Mouse (Mus musculus) liver, adult 2 months (tissue): ENCODE measurements at regions not wholly inside any gene's neighbourhood (a gene's known extent, or its start where the extent isn't known, plus 50 kb on each side); places are given as distances from the start of the nearest gene placed in this dataset.

ENCODE experiments used
- DNase-seq: peaks from one replicate; pipeline ENCODE4 v3.0.0-alpha.2; 2011; ENCODE audit warnings: low read depth, low spot score; ENCODE audit errors: extremely low read depth
- H3K27ac ChIP-seq: fragments of 200-500 bp; replicated peaks from 2 replicates; pipeline ENCODE4 v1.5.1; 2012; ENCODE audit warnings: low read depth, mild to moderate bottlenecking, control low read depth, inconsistent platforms, low read length; ENCODE audit not compliant: insufficient read depth
- H3K27me3 ChIP-seq: fragments of 200-500 bp; 2 replicates; pipeline ENCODE4 v1.6.1; 2012; ENCODE audit warnings: mild to moderate bottlenecking, moderate library complexity, low read length, inconsistent platforms; ENCODE audit not compliant: control insufficient read depth, insufficient read depth
- H3K36me3 ChIP-seq: fragments of 200-500 bp; 2 replicates; pipeline ENCODE4 v1.6.1; 2012; ENCODE audit warnings: low read length, inconsistent platforms; ENCODE audit not compliant: control insufficient read depth, insufficient read depth
- H3K4me1 ChIP-seq: fragments of 200-500 bp; 2 replicates; pipeline ENCODE4 v1.6.1; 2011; ENCODE audit warnings: low read length; ENCODE audit not compliant: control insufficient read depth, insufficient read depth
- H3K4me3 ChIP-seq: fragments of 200-500 bp; 2 replicates; pipeline ENCODE4 v1.5.1; 2011; ENCODE audit warnings: low read depth, mild to moderate bottlenecking, control low read depth, low read length, moderate library complexity; ENCODE audit not compliant: insufficient read depth
- H3K79me2 ChIP-seq: fragments of 200-500 bp; 2 replicates; pipeline ENCODE4 v1.6.1; 2012; ENCODE audit warnings: inconsistent platforms, mild to moderate bottlenecking, low read length, moderate library complexity; ENCODE audit not compliant: control insufficient read depth, insufficient read depth
- H3K9ac ChIP-seq: fragments of 200-500 bp; 2 replicates; pipeline ENCODE4 v1.6.1; 2012; ENCODE audit warnings: low read depth, mild to moderate bottlenecking, control low read depth, inconsistent platforms, low read length
- CTCF ChIP-seq: fragments of 200-500 bp; IDR thresholded peaks from 2 replicates; pipeline ENCODE4 v1.5.1; 2011; ENCODE audit warnings: low read depth, low read length, control low read depth
- POLR2A ChIP-seq: fragments of 200-500 bp; IDR thresholded peaks from 2 replicates; pipeline ENCODE4 v1.6.1; 2011; ENCODE audit warnings: low read length, control low read depth; ENCODE audit not compliant: insufficient read depth; ENCODE audit errors: extremely low read depth
- WGBS: fragments of 180-500 bp; shearing (Covaris S2); methylation state at CpG from one replicate; pipeline ENCODE4 v1.1.7; 2018; 5-methylcytosine and 5-hydroxymethylcytosine counted together

DNA sequence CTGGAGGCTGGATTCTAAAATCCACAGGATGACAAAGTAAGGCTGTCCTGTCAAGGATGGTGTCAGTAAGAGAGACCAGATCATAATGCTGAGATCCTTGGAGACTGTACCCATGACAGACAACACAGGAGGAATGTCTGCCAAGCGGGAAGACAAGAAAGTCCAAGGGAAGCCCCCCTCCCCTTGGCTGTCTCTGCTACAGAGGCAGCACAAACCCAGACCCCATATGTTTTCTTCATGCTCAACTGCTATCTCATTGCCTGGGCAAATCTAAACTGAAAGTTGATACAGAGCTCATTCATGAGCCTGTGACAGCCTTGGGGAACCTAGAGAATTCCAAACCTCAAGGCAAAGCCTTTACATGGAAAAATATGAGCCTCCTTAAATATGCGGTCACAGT is 177.7 kb upstream of the Id4 start:
- no peaks in the 10 kb centered on the region for H3K27me3 ChIP-seq
- no peak overlapping the region for H3K27ac ChIP-seq
- H3K36me3 ChIP-seq, result no peaks in the 10 kb centered on the region
- no peak overlapping the region for H3K4me3 ChIP-seq
- H3K79me2 ChIP-seq, result no peaks in the 10 kb centered on the region
- no peak for DNase-seq
- H3K4me1 ChIP-seq, result no peaks in the 10 kb centered on the region
- WGBS, result 86% methylated on average over 2 of the region's 2 CpGs
- TF ChIP-seq CTCF (no peak), POLR2A (no peak)
- no peak overlapping the region for H3K9ac ChIP-seq

DNA sequence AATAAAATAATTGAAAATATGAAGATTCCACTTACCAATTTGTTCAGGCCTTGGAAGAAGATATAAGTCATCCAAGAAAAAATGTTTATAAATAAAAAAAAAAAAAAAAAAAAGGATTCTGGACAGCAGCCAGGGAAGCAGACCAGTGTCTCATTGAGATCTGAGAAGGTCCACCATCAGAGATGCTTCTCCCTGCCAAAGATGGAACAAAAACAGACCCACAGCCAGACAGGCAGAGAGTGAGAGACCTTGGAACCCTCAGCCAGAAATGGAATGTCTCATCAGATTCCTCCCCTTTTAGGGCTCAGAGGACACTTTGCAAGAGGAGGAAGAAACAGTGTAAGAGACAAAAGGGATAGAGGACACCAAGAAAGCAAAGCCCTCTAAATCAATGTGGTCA is 177.2 kb upstream of the Id4 start:
- DNase-seq, result no peak
- H3K4me3 ChIP-seq, result no peak overlapping the region
- TF ChIP-seq POLR2A, result no peak
- TF ChIP-seq CTCF, result no peak

DNA sequence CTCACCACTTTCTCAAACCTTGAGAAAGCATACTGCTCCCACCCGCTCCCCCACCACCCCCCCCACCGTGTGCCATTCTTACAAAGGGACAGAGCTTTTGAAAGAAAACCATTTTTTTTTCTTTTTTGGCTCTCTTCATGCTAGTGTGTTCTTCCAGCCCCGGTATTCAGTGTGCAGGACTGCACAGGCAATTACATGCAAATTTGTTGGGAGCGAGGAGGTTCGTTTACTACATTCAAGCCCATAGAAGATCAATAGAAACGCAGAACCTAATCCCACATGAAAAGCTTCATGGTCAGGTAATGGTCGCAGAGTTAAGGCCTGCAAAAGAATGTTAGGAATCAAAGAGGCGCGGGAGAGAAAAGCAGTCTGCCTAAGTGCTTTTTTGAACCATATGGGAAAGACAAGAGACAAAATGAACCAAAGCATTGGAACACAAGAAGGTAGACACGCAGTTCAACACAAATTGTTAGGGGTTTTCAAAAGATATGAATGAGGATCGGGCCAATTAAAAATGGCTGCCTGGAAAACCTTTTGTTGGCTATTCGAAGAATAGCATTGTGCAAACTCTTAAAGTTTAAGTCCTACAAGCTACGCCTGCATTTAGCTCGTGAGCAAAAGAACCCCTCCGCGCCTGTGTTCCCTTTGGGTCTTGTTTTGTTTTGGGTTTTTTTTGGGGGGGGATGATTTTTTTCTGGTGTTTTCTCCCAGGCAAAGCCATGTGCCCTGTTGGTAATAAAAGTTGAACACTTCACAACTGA is 166.6 kb upstream of the Id4 start:
- H3K79me2 ChIP-seq, result no peaks in the 10 kb centered on the region
- H3K27me3 ChIP-seq, result no peaks in the 10 kb centered on the region
- H3K36me3 ChIP-seq, result no peaks in the 10 kb centered on the region
- H3K4me3 ChIP-seq, result no peak overlapping the region
- H3K27ac ChIP-seq, result no peak overlapping the region
- no peak overlapping the region for H3K9ac ChIP-seq
- 89% methylated on average over 16 of the region's 16 CpGs for WGBS
- no peak for TF ChIP-seq CTCF
- no peak for TF ChIP-seq POLR2A
- no peak for DNase-seq
- no peaks in the 10 kb centered on the region for H3K4me1 ChIP-seq

More for the DNA sequence above, 177.2 kb upstream of the Id4 start:
- Histone ChIP-seq H3K27ac (no peak overlapping the region), H3K79me2 (no peaks in the 10 kb centered on the region), H3K27me3 (no peaks in the 10 kb centered on the region), H3K4me1 (no peaks in the 10 kb centered on the region), H3K9ac (no peak overlapping the region), H3K36me3 (no peaks in the 10 kb centered on the region)

DNA sequence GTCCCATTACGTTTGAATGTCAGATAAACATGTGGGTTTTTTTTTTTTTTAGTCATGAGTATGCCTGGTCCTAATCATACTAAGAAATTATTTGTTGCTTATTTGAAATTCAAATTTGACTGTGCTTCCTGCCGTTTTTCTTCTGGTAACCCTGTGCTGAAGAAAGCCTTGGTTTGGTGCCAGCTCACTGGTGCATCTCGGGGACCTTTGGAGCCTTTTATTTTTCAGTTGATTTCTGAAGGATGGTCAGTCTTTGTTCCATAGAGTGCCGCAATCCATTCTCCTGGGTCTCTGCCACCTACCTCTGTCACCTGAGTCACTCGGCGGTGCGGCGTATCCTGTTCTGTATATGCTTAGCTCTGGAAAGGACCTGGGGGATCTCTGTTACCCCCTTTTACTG is 158.9 kb upstream of the Id4 start:
- Histone ChIP-seq H3K27ac (no peak overlapping the region), H3K4me1 (no peaks in the 10 kb centered on the region), H3K27me3 (no peaks in the 10 kb centered on the region), H3K36me3 (no peaks in the 10 kb centered on the region), H3K4me3 (no peak overlapping the region), H3K79me2 (no peaks in the 10 kb centered on the region), H3K9ac (no peak overlapping the region)
- TF ChIP-seq CTCF (no peak), POLR2A (no peak)
- DNase-seq, result no peak
- 75% methylated on average over 8 of the region's 8 CpGs for WGBS

DNA sequence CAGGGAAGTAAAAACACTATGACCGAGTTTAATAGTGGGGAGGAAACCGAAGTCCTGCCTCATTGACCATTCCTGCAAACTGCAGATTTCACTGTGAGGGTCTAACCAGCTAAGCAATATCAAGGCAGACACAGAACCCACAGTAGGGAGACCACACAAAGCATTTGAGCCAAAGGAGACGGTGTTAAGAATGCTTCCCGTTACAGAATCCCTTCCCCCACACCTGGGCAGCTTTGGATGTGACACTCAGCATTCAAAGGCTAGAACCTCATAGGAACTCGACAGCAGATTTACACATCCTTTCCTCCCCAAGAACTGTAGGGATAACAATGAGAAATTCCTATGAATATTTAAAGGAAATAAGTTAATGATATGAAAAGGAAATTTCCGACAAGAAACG is 158.5 kb upstream of the Id4 start:
- no peak overlapping the region for H3K9ac ChIP-seq
- H3K36me3 ChIP-seq, result no peaks in the 10 kb centered on the region
- H3K4me3 ChIP-seq, result no peak overlapping the region
- no peaks in the 10 kb centered on the region for H3K27me3 ChIP-seq
- no peak overlapping the region for H3K27ac ChIP-seq
- H3K4me1 ChIP-seq, result no peaks in the 10 kb centered on the region
- no peaks in the 10 kb centered on the region for H3K79me2 ChIP-seq
- WGBS, result 57% methylated on average over 7 of the region's 7 CpGs
- no peak for DNase-seq
- TF ChIP-seq POLR2A (no peak), CTCF (no peak)

DNA sequence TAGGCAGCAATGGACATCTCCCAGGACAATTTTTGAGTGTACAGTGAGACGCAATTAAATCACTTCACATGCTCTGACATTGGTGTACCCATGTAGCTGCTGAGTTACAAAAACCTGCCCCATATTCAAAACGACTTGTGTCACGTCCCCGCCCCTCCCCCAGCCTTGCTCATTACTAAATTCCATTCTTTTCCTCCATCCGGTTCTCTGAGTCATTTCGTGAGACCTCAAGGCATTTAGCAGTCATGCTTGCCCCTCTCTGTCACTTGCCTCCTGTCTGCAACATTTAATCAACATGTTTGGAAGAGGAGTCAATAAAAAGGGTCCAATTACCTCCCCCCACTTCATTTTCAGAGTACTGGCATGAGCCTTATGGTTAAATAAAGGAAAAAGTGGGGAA is 156.3 kb upstream of the Id4 start:
- Histone ChIP-seq H3K36me3 (no peaks in the 10 kb centered on the region), H3K79me2 (no peaks in the 10 kb centered on the region), H3K27me3 (no peaks in the 10 kb centered on the region), H3K27ac (no peak overlapping the region), H3K4me1 (no peaks in the 10 kb centered on the region), H3K9ac (no peak overlapping the region), H3K4me3 (no peak overlapping the region)
- DNase-seq, result no peak
- WGBS, result 63% methylated on average over 6 of the region's 6 CpGs
- no peak for TF ChIP-seq POLR2A
